Mouse (Mus musculus) liver, postnatal 0 days (tissue): Measurements from ENCODE around the gene Snrpc.

Experiments
- CTCF ChIP-seq: sonication (generic); IDR thresholded peaks from 2 replicates; pipeline ENCODE4 v1.5.1; 2016; ENCODE audit warnings: antibody characterized with exemption, low read depth
- EP300 ChIP-seq: IDR thresholded peaks from 2 replicates; pipeline ENCODE4 v1.6.1; 2016; ENCODE audit warnings: antibody characterized with exemption, low read depth, mild to moderate bottlenecking

DNA sequence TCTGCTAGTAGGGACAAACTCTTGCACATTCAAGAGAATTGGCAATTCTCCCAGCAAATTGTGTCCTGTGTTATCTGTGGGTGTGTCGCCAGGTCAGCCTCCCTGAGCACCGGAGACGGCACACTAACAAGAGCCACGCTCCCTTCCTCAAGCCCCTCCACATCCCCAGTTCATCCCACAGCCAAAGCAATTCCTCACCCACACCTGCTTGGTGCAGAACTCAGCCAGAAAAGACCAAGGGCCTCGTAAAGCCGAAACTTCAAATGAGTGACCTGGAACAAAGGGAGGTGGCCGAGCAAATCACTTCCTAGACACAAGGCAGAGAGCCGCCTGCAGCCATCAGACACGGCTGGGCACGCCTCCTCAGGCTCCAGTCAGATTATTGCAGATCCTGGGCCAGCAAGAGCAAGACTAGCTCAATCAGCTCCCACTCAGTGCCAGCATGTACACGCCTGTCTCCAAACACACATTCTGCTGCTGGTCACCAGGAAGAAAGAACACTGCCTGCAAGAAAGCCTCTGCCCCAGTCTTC lies 40.5 kb upstream of the Snrpc start:
- no peak for TF ChIP-seq CTCF
- TF ChIP-seq EP300: no peak
